Mouse (Mus musculus) liver, embryonic 14.5 days (tissue): ENCODE measurements around the gene Dusp19.

Experiments
- CTCF ChIP-seq: IDR thresholded peaks from 2 replicates; pipeline ENCODE4 v1.5.1; 2016; ENCODE audit warnings: antibody characterized with exemption, low read depth, control low read depth
- EP300 ChIP-seq: IDR thresholded peaks from 2 replicates; pipeline ENCODE4 v1.6.1; 2016; ENCODE audit warnings: antibody characterized with exemption, low read depth

- TF ChIP-seq EP300: no peak
- TF ChIP-seq CTCF: no peak
These were observed 5.1 kb downstream of the Dusp19 start for GRCm38 (mm10) chr2:80621921-80622320.
